Mouse (Mus musculus) liver, embryonic 14.5 days (tissue): ENCODE measurements around the gene Xkr7. TPM values are rescaled to one million over a fixed set of nuclear protein-coding genes. Genes with fewer than 3 reads are reported as not detected.

Experiments used
- ATAC-seq: fragments of 200-750 bp; cut with Nextera tagmentation; 2 replicates; pipeline ENCODE4 v1.8.0; 2017; ENCODE audit warnings: moderate number of reproducible peaks, mild to moderate bottlenecking, moderate library complexity; ENCODE audit not compliant: insufficient read depth
- DNase-seq, 3 experiments: peaks; one replicate each; pipeline ENCODE4 v3.0.0-alpha.2; 2012 to 2013; ENCODE audit warnings: low read depth in 3 of 3, low spot score in 3 of 3
- H3K27ac ChIP-seq: fragments of 300-500 bp; sonication (generic); 2 replicates; pipeline ENCODE4 v1.5.1; 2014; ENCODE audit warnings: moderate library complexity, mild to moderate bottlenecking, control low read depth, inconsistent platforms
- H3K27me3 ChIP-seq: fragments of 300-500 bp; sonication (generic); 2 replicates; pipeline ENCODE4 v1.6.1; 2014; ENCODE audit warnings: mild to moderate bottlenecking, low read length, moderate library complexity; ENCODE audit not compliant: control insufficient read depth, insufficient read depth
- H3K36me3 ChIP-seq: fragments of 300-500 bp; sonication (generic); replicated peaks from 2 replicates; pipeline ENCODE4 v1.6.1; 2014; ENCODE audit warnings: low read depth; ENCODE audit not compliant: control insufficient read depth, insufficient read depth
- H3K4me1 ChIP-seq, 2 experiments: fragments of 200-500 bp in 1 of 2; fragments of 300-500 bp in 1 of 2; sonication (generic) in 1 of 2; replicated peaks; 2 replicates each; pipeline ENCODE4 v1.6.1; 2012 to 2014; ENCODE audit warnings: antibody characterized with exemption in 1 of 2, inconsistent platforms in 1 of 2, low read length in 1 of 2; ENCODE audit not compliant: control insufficient read depth in 2 of 2, insufficient read depth in 2 of 2
- H3K4me2 ChIP-seq: fragments of 300-500 bp; sonication (generic); 2 replicates; pipeline ENCODE4 v1.6.1; 2014; ENCODE audit warnings: low read depth, mild to moderate bottlenecking, control low read depth, moderate library complexity
- H3K4me3 ChIP-seq, 2 experiments: fragments of 200-500 bp in 1 of 2; fragments of 300-500 bp in 1 of 2; sonication (generic) in 1 of 2; 2 replicates each; pipeline ENCODE4 v1.5.1; 2012 to 2014; ENCODE audit warnings: low read depth in 2 of 2, low read length in 2 of 2, mild to moderate bottlenecking in 2 of 2, control low read depth in 1 of 2, inconsistent platforms in 1 of 2, moderate library complexity in 1 of 2; ENCODE audit not compliant: insufficient read depth in 1 of 2
- H3K9ac ChIP-seq: fragments of 300-500 bp; sonication (generic); replicated peaks from 2 replicates; pipeline ENCODE4 v1.6.1; 2014; ENCODE audit warnings: mild to moderate bottlenecking, control low read depth, moderate library complexity
- H3K9me3 ChIP-seq: fragments of 300-500 bp; sonication (generic); 2 replicates; pipeline ENCODE4 v1.6.1; 2016; ENCODE audit warnings: low read length, mixed read lengths; ENCODE audit not compliant: control insufficient read depth
- CTCF ChIP-seq: IDR thresholded peaks from 2 replicates; pipeline ENCODE4 v1.5.1; 2016; ENCODE audit warnings: antibody characterized with exemption, low read depth, control low read depth
- EP300 ChIP-seq: IDR thresholded peaks from 2 replicates; pipeline ENCODE4 v1.6.1; 2016; ENCODE audit warnings: antibody characterized with exemption, low read depth
- WGBS: fragments of 180-500 bp; shearing (Covaris S2); extraction: QIAGEN DNeasy Blood & Tissue Kit; methylation state at CpG from one replicate; pipeline ENCODE4 v1.1.7; 2014; ENCODE audit not compliant: insufficient replicate concordance; 5-methylcytosine and 5-hydroxymethylcytosine counted together
- polyA plus RNA-seq, 2 experiments: library from polyadenylated mRNA; depleted of rRNA in 1 of 2; stranded (reverse) in 1 of 2; unstranded in 1 of 2; fragments of >200 nt; fragmentation: Nextera tagmentation in 1 of 2; extraction: Ambion mirVana in 1 of 2; gene quantifications; 2 replicates each; pipeline versions ENCODE4 v1.2.1 to v1.2.3; 2012 to 2014

The Xkr7 gene
- polyA plus RNA-seq (2012; rRNA removed) (not detected in 2 replicates), polyA plus RNA-seq (2014; fragmentation: Nextera tagmentation; extraction: Ambion mirVana) (not detected in 2 replicates)

DNA sequence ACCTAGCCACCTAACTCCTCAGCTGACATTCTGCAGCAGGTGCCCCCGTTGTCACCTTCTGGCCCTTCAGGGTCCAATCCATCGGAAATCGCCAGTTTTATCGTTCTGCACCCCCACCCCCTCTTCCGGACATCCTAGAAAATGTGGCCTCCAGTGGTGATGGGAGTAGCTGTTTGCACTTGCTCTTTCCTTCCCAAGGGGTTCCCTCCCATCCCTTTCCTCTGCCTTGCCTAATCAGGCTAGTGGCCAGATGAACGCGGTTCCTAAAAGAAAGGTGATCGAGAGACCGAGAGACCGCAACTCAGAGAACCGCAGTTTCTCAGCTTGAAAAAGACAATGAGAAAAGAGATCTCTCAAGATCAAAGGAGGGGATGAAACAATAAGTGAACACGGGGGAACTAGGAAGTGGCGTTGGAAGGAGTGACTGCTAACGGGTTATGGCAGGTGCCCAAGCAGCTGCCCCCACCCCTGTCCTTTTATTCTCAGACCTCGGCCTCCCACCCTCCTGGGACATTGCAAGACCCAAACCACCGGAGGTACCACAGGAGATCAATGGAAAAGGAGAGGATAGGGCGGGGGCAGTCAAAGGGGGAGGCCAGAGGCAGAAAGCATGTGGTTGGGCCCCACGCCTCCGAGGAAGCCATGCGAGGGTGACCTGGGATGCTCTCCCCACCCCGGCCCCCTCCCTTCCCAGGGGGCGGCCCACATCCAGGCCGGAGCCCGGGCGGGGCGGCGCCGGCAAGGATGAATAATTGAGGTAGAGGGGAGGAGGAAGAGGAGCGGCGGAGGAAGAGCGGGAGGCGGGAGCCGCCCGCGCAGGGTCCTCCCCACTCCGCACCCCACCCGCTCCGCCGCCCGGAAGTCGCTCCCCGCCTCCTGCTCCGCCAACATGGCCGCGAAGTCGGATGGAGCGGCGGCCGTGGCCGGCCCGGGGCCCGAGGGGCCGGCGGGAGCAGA lies at the start of gene Xkr7:
Gene Xkr7 (plus strand): TSS at position 727 of the 957 bp plus-strand sequence.
- DNase-seq, result no peak
- H3K36me3 ChIP-seq, result no peaks in the 10 kb centered on the region
- H3K4me3 ChIP-seq, result peak within 1 kb of the TSS in 1 of 2 experiments; percentile 41; a peak in 3 of 4 replicates
- H3K27ac ChIP-seq, result no peak within 1 kb of the TSS
- no peak within 1 kb of the TSS for H3K9ac ChIP-seq
- peaks cover 40% of the 10 kb centered on the region for H3K27me3 ChIP-seq
- H3K9me3 ChIP-seq, result no peaks in the 10 kb centered on the region
- no peak for TF ChIP-seq EP300
- no peak for TF ChIP-seq CTCF
- peak within 1 kb of the TSS; percentile 55 for H3K4me2 ChIP-seq
- no peak for ATAC-seq
- no peaks in the 10 kb centered on the region for H3K4me1 ChIP-seq
- 5% methylated on average over 49 of the region's 54 CpGs for WGBS

DNA sequence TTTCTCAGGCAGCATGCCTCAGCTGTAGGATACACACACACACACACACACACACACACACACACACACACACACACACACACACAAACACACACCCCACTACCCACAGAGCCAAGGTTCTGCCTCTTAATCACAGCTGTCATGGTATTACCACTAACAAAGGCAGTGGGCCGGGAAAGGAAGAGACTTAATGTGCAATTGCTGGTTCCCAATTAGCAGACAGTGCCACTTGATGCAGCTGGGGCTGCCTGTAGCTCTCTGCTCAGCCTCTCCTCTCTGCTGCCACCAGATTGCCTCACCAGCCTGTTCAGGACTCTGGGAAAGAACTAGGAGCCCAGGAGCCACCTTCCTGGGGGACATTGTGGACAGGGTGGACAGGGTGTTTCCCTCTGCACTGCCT lies 46.1 kb upstream of the Xkr7 start:
- H3K27me3 ChIP-seq, result no peaks in the 10 kb centered on the region
- H3K27ac ChIP-seq, result no peak overlapping the region
- H3K36me3 ChIP-seq, result no peaks in the 10 kb centered on the region
- no peak overlapping the region for H3K4me3 ChIP-seq
- H3K4me1 ChIP-seq, result no peaks in the 10 kb centered on the region
- DNase-seq (no peak), ATAC-seq (no peak)
- no peaks in the 10 kb centered on the region for H3K9me3 ChIP-seq
- WGBS, result 50% methylated on average over 1 of the region's 1 CpGs
- no peak overlapping the region for H3K9ac ChIP-seq
- TF ChIP-seq EP300 (no peak), CTCF (no peak)
- no peak overlapping the region for H3K4me2 ChIP-seq

DNA sequence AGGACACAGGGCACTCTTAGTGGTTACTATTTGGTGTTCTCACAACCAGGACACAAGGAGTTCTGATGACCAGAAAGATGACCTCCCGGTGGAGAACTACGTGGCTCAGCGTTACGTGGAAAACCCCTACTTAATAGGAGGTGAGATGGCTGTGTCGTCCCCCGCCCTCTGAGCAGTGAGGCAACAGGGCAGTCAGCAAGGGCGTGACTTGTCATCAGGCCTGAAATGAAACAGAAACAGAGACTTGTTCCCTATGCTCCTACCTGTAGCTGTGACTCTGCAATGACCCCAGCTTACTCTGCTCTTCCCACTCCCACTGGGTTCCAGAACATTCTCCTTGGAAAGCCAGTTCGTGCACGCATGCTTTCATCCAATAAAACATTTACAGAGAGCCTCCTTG lies 40.1 kb upstream of the Xkr7 start:
- no peaks in the 10 kb centered on the region for H3K4me1 ChIP-seq
- TF ChIP-seq CTCF (no peak), EP300 (no peak)
- no peak overlapping the region for H3K4me3 ChIP-seq
- ATAC-seq, result no peak
- no peaks in the 10 kb centered on the region for H3K36me3 ChIP-seq
- no peak overlapping the region for H3K9ac ChIP-seq
- DNase-seq, result no peak
- H3K27ac ChIP-seq, result no peak overlapping the region
- WGBS, result 73% methylated on average over 9 of the region's 9 CpGs
- H3K27me3 ChIP-seq, result no peaks in the 10 kb centered on the region
- H3K4me2 ChIP-seq, result no peak overlapping the region
- no peaks in the 10 kb centered on the region for H3K9me3 ChIP-seq

DNA sequence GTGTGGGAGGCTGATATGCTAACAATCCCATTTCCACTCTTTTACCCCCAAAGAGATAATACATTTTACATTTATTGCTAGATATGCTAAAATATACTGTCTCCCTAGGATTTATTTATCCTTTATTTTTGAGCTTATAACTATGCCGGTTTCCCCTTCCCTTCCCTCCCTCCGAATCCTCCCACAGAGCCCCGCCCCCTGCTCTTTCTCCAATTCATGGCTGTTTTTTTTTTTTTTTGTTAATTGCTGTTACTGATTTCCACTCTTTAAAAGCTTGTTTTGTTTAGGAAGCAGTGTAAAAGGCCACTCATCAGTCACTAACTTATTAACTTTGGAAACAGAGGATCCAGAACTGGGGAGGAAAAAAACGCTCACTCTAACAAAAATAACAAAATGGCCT lies 34.6 kb upstream of the Xkr7 start:
- no peak overlapping the region for H3K9ac ChIP-seq
- no peak for DNase-seq
- TF ChIP-seq EP300, result no peak
- no peak for TF ChIP-seq CTCF
- no peak overlapping the region for H3K27ac ChIP-seq
- no peaks in the 10 kb centered on the region for H3K36me3 ChIP-seq
- ATAC-seq, result no peak
- 59% methylated on average over 4 of the region's 4 CpGs for WGBS
- no peaks in the 10 kb centered on the region for H3K9me3 ChIP-seq
- no peaks in the 10 kb centered on the region for H3K4me1 ChIP-seq
- no peaks in the 10 kb centered on the region for H3K27me3 ChIP-seq
- no peak overlapping the region for H3K4me3 ChIP-seq
- H3K4me2 ChIP-seq, result no peak overlapping the region

DNA sequence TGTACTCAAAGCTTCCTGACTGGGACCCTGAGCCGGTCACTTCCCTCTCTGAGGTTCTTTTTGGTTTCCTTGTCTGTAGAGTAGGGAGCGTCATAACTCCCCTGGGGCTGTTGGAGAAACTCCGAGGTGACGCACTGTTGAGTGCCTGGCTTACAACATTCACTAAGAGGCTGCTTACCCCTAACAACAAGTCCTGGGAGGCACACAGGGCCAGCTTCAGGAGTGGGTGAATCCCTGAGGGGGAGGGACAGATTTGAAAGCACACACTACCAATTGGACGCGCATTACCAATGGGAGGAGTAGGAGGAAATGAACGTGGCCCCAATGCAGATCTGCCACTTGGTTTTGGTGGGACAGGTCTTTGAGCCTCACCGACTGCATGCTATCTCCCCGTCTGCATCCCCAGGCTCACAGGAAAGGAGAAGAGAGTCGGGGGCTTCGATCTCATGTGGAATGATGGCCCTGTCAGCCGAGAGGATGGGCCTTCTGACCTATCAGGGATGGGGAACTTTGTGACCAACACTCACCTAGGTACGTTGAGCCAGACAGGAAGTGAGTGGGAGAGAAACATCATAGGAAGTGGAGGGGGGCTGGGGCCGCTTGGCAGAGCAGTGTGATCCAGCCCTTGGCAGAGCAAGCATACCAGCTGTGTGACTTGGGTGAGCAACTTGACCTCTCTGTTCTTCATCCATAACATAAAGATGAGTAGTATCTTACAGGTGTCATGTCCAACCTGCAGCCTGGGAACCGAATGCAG lies 29.0 kb upstream of the Xkr7 start:
- ATAC-seq (no peak), DNase-seq (peak in 1 of 3 experiments; percentile 17)
- H3K9ac ChIP-seq, result no peak overlapping the region
- 30% methylated on average over 15 of the region's 15 CpGs for WGBS
- no peak overlapping the region for H3K27ac ChIP-seq
- TF ChIP-seq CTCF (no peak), EP300 (no peak)
- no peaks in the 10 kb centered on the region for H3K27me3 ChIP-seq
- no peaks in the 10 kb centered on the region for H3K9me3 ChIP-seq
- no peaks in the 10 kb centered on the region for H3K4me1 ChIP-seq
- H3K4me2 ChIP-seq, result no peak overlapping the region
- no peaks in the 10 kb centered on the region for H3K36me3 ChIP-seq
- H3K4me3 ChIP-seq, result no peak overlapping the region
